In the genomic region with DNA sequence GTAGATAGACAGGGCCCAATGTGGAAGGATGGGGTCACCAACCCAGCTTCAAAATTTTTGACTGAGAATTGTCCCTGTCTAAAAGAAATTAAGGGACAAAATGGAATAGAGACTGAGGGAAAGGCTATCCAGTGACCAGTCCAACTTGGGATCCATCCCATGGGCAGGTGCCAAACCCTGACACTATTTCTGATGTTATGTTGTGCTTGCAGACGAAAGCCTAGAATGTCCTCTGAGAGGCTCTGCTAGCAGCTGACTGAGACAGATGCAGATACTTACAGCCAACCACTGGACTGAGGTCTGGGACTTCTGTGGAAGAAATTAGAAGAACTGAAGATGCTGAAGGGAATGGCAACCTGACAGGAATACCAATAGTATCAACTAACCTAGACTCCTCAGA, we compare ENCODE assay signal across 24 mouse cellular contexts.
DNase-seq lines count a peak whose midpoint lies in the region; ATAC-seq and TF ChIP-seq lines count a peak whose summit lies in the region.
"Had no signal": no experiment of that assay in that cellular context is flagged by ENCODE, and none has a peak within 500 bp of the region (broad histone marks: within the 10 kb centered on the region; RNA-seq: fewer than 3 reads in every experiment).

No protein-coding gene starts in this region.

- H3K9me3 ChIP-seq in heart, embryonic 11.5 days (replicated peaks; ENCODE audit: control insufficient read depth, low read length), result no peaks in the 10 kb centered on the region
- H3K9me3 ChIP-seq in liver, embryonic 12.5 days (replicated peaks), result no peaks in the 10 kb centered on the region
- H3K9me3 ChIP-seq: forebrain, embryonic 13.5 days; heart, embryonic 13.5 days; hindbrain, embryonic 10.5 days; intestine, embryonic 15.5 days; lung, embryonic 15.5 days; neural tube, embryonic 13.5 days had no signal

- no peak overlapping the region for H3K9ac ChIP-seq in heart, embryonic 11.5 days (ENCODE audit: low read depth, low read length)
- no peak overlapping the region for H3K9ac ChIP-seq in liver, embryonic 12.5 days
- H3K9ac ChIP-seq: forebrain, embryonic 13.5 days; heart, embryonic 13.5 days; intestine, embryonic 15.5 days; liver, embryonic 14.5 days; lung, embryonic 15.5 days; neural tube, embryonic 13.5 days had no signal

- no peak overlapping the region for H3K4me3 ChIP-seq in heart, embryonic 11.5 days (ENCODE audit: low read depth, low read length)
- H3K4me3 ChIP-seq in gastrocnemius, adult 2 months, result no peak overlapping the region
- H3K4me3 ChIP-seq in liver, embryonic 12.5 days, result no peak overlapping the region
- H3K4me3 ChIP-seq: forebrain, embryonic 13.5 days; heart, embryonic 13.5 days; hindbrain, embryonic 10.5 days; intestine, embryonic 15.5 days; lung, embryonic 15.5 days; myocyte; neural tube, embryonic 13.5 days had no signal

- ATAC-seq in heart, embryonic 11.5 days (replicated peaks; ENCODE audit: insufficient number of reproducible peaks, low FRiP score, low TSS enrichment), result no peak
- ATAC-seq in liver, embryonic 12.5 days, result no peak
- ATAC-seq: CD4-positive, CD25-positive, alpha-beta regulatory T cell, adult 4 months; forebrain, embryonic 13.5 days; intestine, embryonic 15.5 days had no signal

- WGBS in heart, embryonic 11.5 days (ENCODE audit: insufficient replicate concordance), result 81% methylated on average over 1 of the region's 1 CpGs
- WGBS in liver, embryonic 12.5 days (ENCODE audit: insufficient replicate concordance), result 65% methylated on average over 1 of the region's 1 CpGs

- TF ChIP-seq CTCF in gastrocnemius, adult 2 months (IDR thresholded peaks at IDR 0.05), result no peak

- H3K27ac ChIP-seq in heart, embryonic 11.5 days (ENCODE audit: low read depth, low read length), result no peak overlapping the region
- peak overlapping the region; percentile 43; the same call in 1 of the 2 replicates for H3K27ac ChIP-seq in gastrocnemius, adult 2 months
- no peak overlapping the region for H3K27ac ChIP-seq in liver, embryonic 12.5 days
- H3K27ac ChIP-seq: forebrain, embryonic 13.5 days; heart, embryonic 13.5 days; hindbrain, embryonic 10.5 days; intestine, embryonic 15.5 days; liver, embryonic 14.5 days; lung, embryonic 15.5 days; neural tube, embryonic 13.5 days had no signal

- H3K4me2 ChIP-seq in heart, embryonic 11.5 days, result no peak overlapping the region
- H3K4me2 ChIP-seq in liver, embryonic 12.5 days, result no peak overlapping the region
- H3K4me2 ChIP-seq: forebrain, embryonic 13.5 days; heart, embryonic 13.5 days; intestine, embryonic 15.5 days; lung, embryonic 15.5 days; neural tube, embryonic 13.5 days had no signal

- H3K36me3 ChIP-seq in heart, embryonic 11.5 days (ENCODE audit: control insufficient read depth, insufficient read depth, low read length), result no peaks in the 10 kb centered on the region
- H3K36me3 ChIP-seq in liver, embryonic 12.5 days, result no peaks in the 10 kb centered on the region
- H3K36me3 ChIP-seq: heart, embryonic 13.5 days; hindbrain, embryonic 10.5 days; intestine, embryonic 15.5 days; lung, embryonic 15.5 days; neural tube, embryonic 13.5 days had no signal

- H3K4me1 ChIP-seq in heart, embryonic 11.5 days (ENCODE audit: control insufficient read depth, insufficient read depth, low read length), result no peaks in the 10 kb centered on the region
- H3K4me1 ChIP-seq in liver, embryonic 12.5 days, result no peaks in the 10 kb centered on the region
- H3K4me1 ChIP-seq: forebrain, embryonic 13.5 days; heart, embryonic 13.5 days; hindbrain, embryonic 10.5 days; intestine, embryonic 15.5 days; lung, embryonic 15.5 days; neural tube, embryonic 13.5 days had no signal

- peak; percentile 47 to 56 for DNase-seq in heart, adult 18-20 months
- DNase-seq in gastrocnemius, adult 2 months, result peak; percentile 80
- DNase-seq in gastrocnemius, postnatal 4 days (ENCODE audit: low spot score in 2 of 2), result peak; percentile 51 to 74
- peak; percentile 41 to 52 for DNase-seq in heart, postnatal 36 days
- DNase-seq in lung, postnatal 4 days, result no peak
- no peak for DNase-seq in kidney, adult 18-20 months
- DNase-seq: cerebellum, adult 2 months; cerebellum, postnatal 25 days; embryo, embryonic 11 days; kidney, postnatal 36 days; lung, postnatal 36 days; midbrain, embryonic 14.5 days; thymus, postnatal 14 days had no signal

- intact Hi-C loops in gastrocnemius, adult 2 months (cut with DNase I), result no loop called here
- intact Hi-C loops in heart, postnatal 36 days (cut with DNase I), result no loop called here

- H3K27me3 ChIP-seq in heart, embryonic 11.5 days (ENCODE audit: control insufficient read depth, insufficient read depth, low read length), result no peaks in the 10 kb centered on the region
- H3K27me3 ChIP-seq in liver, embryonic 12.5 days (replicated peaks), result no peaks in the 10 kb centered on the region
- H3K27me3 ChIP-seq: forebrain, embryonic 13.5 days; heart, embryonic 13.5 days; intestine, embryonic 15.5 days; lung, embryonic 15.5 days; neural tube, embryonic 13.5 days had no signal

Comparison
In these comparisons a context has a peak if more than half of its experiments do, and no peak if none do; other contexts are left out.
1. DNase-seq: peak in heart, adult 18-20 months (2 of 2), gastrocnemius, adult 2 months (single experiment), gastrocnemius, postnatal 4 days (2 of 2) and heart, postnatal 36 days (2 of 2); none in lung, postnatal 4 days (0 of 2) and kidney, adult 18-20 months (single experiment).